Mouse (Mus musculus) layer of hippocampus, postnatal 36 days (tissue): ENCODE data around the gene Dhrs3. TPM values are rescaled to one million over a fixed set of nuclear protein-coding genes. Genes with fewer than 3 reads are reported as not detected.

Source experiments
- DNase-seq, 2 experiments: peaks; one replicate each; pipeline ENCODE4 v3.0.0; 2022
- total RNA-seq, 2 experiments: library from RNA; stranded (reverse); gene quantifications; 2 replicates each; pipeline ENCODE4 v1.2.3; 2021

Gene Dhrs3
- total RNA-seq, 2 experiments from 2014 or later = 27.6 to 31.0 TPM

DNA sequence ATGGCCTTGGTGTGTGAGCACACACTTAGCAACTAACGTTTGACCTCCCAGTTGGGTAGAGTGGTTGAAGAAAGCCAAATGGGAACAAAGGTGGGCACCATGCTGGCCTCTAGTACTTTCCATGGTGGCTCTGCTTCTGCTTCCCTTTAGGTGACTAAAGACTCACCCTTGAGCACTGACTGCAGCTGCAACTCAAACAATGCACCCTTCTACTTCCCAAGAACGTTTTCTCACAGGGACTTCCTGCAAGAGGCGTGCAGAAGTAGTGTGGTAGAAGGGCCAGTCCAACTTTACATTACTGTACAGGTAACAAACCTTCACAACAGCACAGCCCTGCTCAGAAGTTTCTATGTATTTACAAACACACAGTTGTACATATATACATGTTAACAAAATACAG lies 81.8 kb downstream of the Dhrs3 start:
- no peak for DNase-seq

- DNase-seq = no peak
These were observed 82.9 kb downstream of the Dhrs3 start for GRCm38 (mm10) chr4:144975505-144975904.

- no peak for DNase-seq
These were observed 84.4 kb downstream of the Dhrs3 start for GRCm38 (mm10) chr4:144977057-144977456.

Other genes with a start within 250 kb of the Dhrs3 start
- not detected for gene Gm436, start 206.5 kb upstream of the Dhrs3 start, total RNA-seq
- not detected for gene Gm13178, start 171.4 kb upstream of the Dhrs3 start, total RNA-seq
- not detected for gene Gm438, start 106.2 kb upstream of the Dhrs3 start, total RNA-seq